Mouse (Mus musculus) kidney, postnatal 0 days (tissue): Measurements from ENCODE around the gene Scrt2. TPM values are rescaled to one million over a fixed set of nuclear protein-coding genes. Genes with fewer than 3 reads are reported as not detected.

ENCODE experiments used
- ATAC-seq: fragments of 200-750 bp; cut with Nextera tagmentation; replicated peaks from 2 replicates; pipeline ENCODE4 v1.8.0; 2017; ENCODE audit warnings: low read depth, moderate number of reproducible peaks, moderate TSS enrichment, moderate library complexity; ENCODE audit not compliant: low FRiP score
- DNase-seq: peaks from one replicate; pipeline ENCODE4 v3.0.0-alpha.2; 2016; ENCODE audit warnings: low spot score
- H3K27ac ChIP-seq: fragments of 300-500 bp; sonication (generic); 2 replicates; pipeline ENCODE4 v1.5.1; 2014; ENCODE audit warnings: mild to moderate bottlenecking
- H3K27me3 ChIP-seq: fragments of 300-500 bp; sonication (generic); 2 replicates; pipeline ENCODE4 v1.6.1; 2014; ENCODE audit warnings: low read length, mixed read lengths; ENCODE audit not compliant: insufficient read depth
- H3K36me3 ChIP-seq: fragments of 300-500 bp; sonication (generic); 2 replicates; pipeline ENCODE4 v1.6.1; 2014; ENCODE audit warnings: low read length, mixed read lengths; ENCODE audit not compliant: insufficient read depth
- H3K4me1 ChIP-seq: fragments of 300-500 bp; sonication (generic); replicated peaks from 2 replicates; pipeline ENCODE4 v1.6.1; 2014; ENCODE audit warnings: antibody characterized with exemption, low read length, mixed read lengths; ENCODE audit not compliant: insufficient read depth
- H3K4me2 ChIP-seq: fragments of 300-500 bp; sonication (generic); 2 replicates; pipeline ENCODE4 v1.6.1; 2014; ENCODE audit warnings: mild to moderate bottlenecking, low read length, moderate library complexity, mixed read lengths
- H3K4me3 ChIP-seq: fragments of 300-500 bp; sonication (generic); replicated peaks from 2 replicates; pipeline ENCODE4 v1.5.1; 2014; ENCODE audit warnings: low read depth, low read length
- H3K9ac ChIP-seq: fragments of 300-500 bp; sonication (generic); 2 replicates; pipeline ENCODE4 v1.6.1; 2014; ENCODE audit warnings: low read depth, low read length
- H3K9me3 ChIP-seq: fragments of 300-500 bp; sonication (generic); replicated peaks from 2 replicates; pipeline ENCODE4 v1.6.1; 2016; ENCODE audit warnings: low read length, inconsistent platforms, mixed read lengths
- CTCF ChIP-seq: IDR thresholded peaks from 2 replicates; pipeline ENCODE4 v1.5.1; 2016; ENCODE audit warnings: antibody characterized with exemption, low read depth, mild to moderate bottlenecking, moderate library complexity
- WGBS: fragments of 180-500 bp; shearing (Covaris S2); extraction: QIAGEN DNeasy Blood & Tissue Kit; methylation state at CpG from one replicate; pipeline ENCODE4 v1.1.7; 2014; 5-methylcytosine and 5-hydroxymethylcytosine counted together
- polyA plus RNA-seq: library from polyadenylated mRNA; unstranded; fragments of >200 nt; fragmentation: Nextera tagmentation; extraction: Ambion mirVana; gene quantifications from 2 replicates; pipeline ENCODE4 v1.2.1, GENCODE M21; 2015

The Scrt2 gene
- polyA plus RNA-seq, 1 experiment from 2014 or later = not detected

GRCm38 (mm10) chr2:152109386-152109785 is 28.1 kb downstream of the Scrt2 start:
- no peak for ATAC-seq
- H3K27ac ChIP-seq = no peak overlapping the region
- no peaks in the 10 kb centered on the region for H3K36me3 ChIP-seq
- no peak overlapping the region for H3K9ac ChIP-seq
- H3K9me3 ChIP-seq = no peaks in the 10 kb centered on the region
- DNase-seq = no peak
- no peaks in the 10 kb centered on the region for H3K4me1 ChIP-seq
- no peak for TF ChIP-seq CTCF
- H3K4me3 ChIP-seq = no peak overlapping the region
- H3K4me2 ChIP-seq = no peak overlapping the region
- 80% methylated on average over 5 of the region's 5 CpGs for WGBS
- H3K27me3 ChIP-seq = no peaks in the 10 kb centered on the region

GRCm38 (mm10) chr2:152111311-152111710 is 30.0 kb downstream of the Scrt2 start:
- Histone ChIP-seq H3K27ac (no peak overlapping the region), H3K27me3 (peaks cover 5% of the 10 kb centered on the region; the same call in 1 of the 2 replicates), H3K4me1 (0 out of 2 replicates have a peak, but pooled peaks cover 4% of the 10 kb centered on the region), H3K9ac (no peak overlapping the region), H3K4me3 (no peak overlapping the region), H3K4me2 (no peak overlapping the region), H3K9me3 (no peaks in the 10 kb centered on the region), H3K36me3 (no peaks in the 10 kb centered on the region)
- no peak for DNase-seq
- no peak for TF ChIP-seq CTCF
- ATAC-seq = no peak
- 56% methylated on average over 2 of the region's 2 CpGs for WGBS

- Histone ChIP-seq H3K4me2 (no peak overlapping the region), H3K27me3 (peaks cover 5% of the 10 kb centered on the region; the same call in 1 of the 2 replicates), H3K9ac (no peak overlapping the region), H3K27ac (no peak overlapping the region), H3K36me3 (no peaks in the 10 kb centered on the region), H3K4me3 (no peak overlapping the region), H3K4me1 (0 out of 2 replicates have a peak, but pooled peaks cover 4% of the 10 kb centered on the region), H3K9me3 (no peaks in the 10 kb centered on the region)
- DNase-seq (peak; percentile 96), ATAC-seq (peak; percentile 88)
- peak; percentile 100 for TF ChIP-seq CTCF
- WGBS = 5% methylated on average over 7 of the region's 7 CpGs
These were observed 30.6 kb downstream of the Scrt2 start for GRCm38 (mm10) chr2:152111920-152112319.

GRCm38 (mm10) chr2:152112490-152112889 is 31.2 kb downstream of the Scrt2 start:
- no peaks in the 10 kb centered on the region for H3K9me3 ChIP-seq
- H3K27ac ChIP-seq = no peak overlapping the region
- 89% methylated on average over 5 of the region's 5 CpGs for WGBS
- H3K4me1 ChIP-seq = 0 out of 2 replicates have a peak, but pooled peaks cover 4% of the 10 kb centered on the region
- DNase-seq (no peak), ATAC-seq (no peak)
- H3K27me3 ChIP-seq = peaks cover 5% of the 10 kb centered on the region; the same call in 1 of the 2 replicates
- no peak for TF ChIP-seq CTCF
- no peak overlapping the region for H3K4me3 ChIP-seq
- H3K36me3 ChIP-seq = no peaks in the 10 kb centered on the region
- no peak overlapping the region for H3K9ac ChIP-seq
- no peak overlapping the region for H3K4me2 ChIP-seq

- 70% methylated on average over 10 of the region's 10 CpGs for WGBS
- Histone ChIP-seq H3K4me1 (0 out of 2 replicates have a peak, but pooled peaks cover 4% of the 10 kb centered on the region), H3K36me3 (no peaks in the 10 kb centered on the region), H3K9ac (no peak overlapping the region), H3K9me3 (no peaks in the 10 kb centered on the region), H3K27ac (no peak overlapping the region), H3K27me3 (peaks cover 5% of the 10 kb centered on the region; the same call in 1 of the 2 replicates), H3K4me2 (no peak overlapping the region), H3K4me3 (no peak overlapping the region)
- no peak for TF ChIP-seq CTCF
- ATAC-seq (no peak), DNase-seq (no peak)
These were observed 31.6 kb downstream of the Scrt2 start for GRCm38 (mm10) chr2:152112970-152113369.

GRCm38 (mm10) chr2:152114057-152114975 is 33.0 kb downstream of the Scrt2 start:
- TF ChIP-seq CTCF = no peak
- Histone ChIP-seq H3K4me3 (no peak overlapping the region), H3K36me3 (no peaks in the 10 kb centered on the region), H3K27me3 (peaks cover 5% of the 10 kb centered on the region; the same call in 1 of the 2 replicates), H3K9me3 (no peaks in the 10 kb centered on the region), H3K4me1 (0 out of 2 replicates have a peak, but pooled peaks cover 4% of the 10 kb centered on the region), H3K9ac (0 out of 2 replicates have a peak overlapping the region, but pooled peaks have one; percentile 27), H3K27ac (no peak overlapping the region), H3K4me2 (peak overlapping the region; percentile 51)
- 18% methylated on average over 36 of the region's 36 CpGs for WGBS
- DNase-seq (no peak), ATAC-seq (no peak)
